In genomic region chr1:58422879-58423278, GRCm38 (mm10) we compare ENCODE assay signal across 8 mouse cellular contexts. TPM values are rescaled to one million over a fixed set of nuclear protein-coding genes. Genes with fewer than 3 reads are reported as not detected.
DNase-seq lines count a peak whose midpoint lies in the region; ATAC-seq and TF ChIP-seq lines count a peak whose summit lies in the region.

No protein-coding gene starts in this region.

- peaks cover 21% of the 10 kb centered on the region for H3K4me1 ChIP-seq in forebrain, embryonic 16.5 days (replicated peaks; ENCODE audit: control insufficient read depth, insufficient read depth, low read length)
- peaks cover 12% of the 10 kb centered on the region for H3K4me1 ChIP-seq in intestine, embryonic 16.5 days (ENCODE audit: control insufficient read depth, insufficient read depth, low read length)
- H3K4me1 ChIP-seq in lung, adult 2 months (ENCODE audit: control insufficient read depth, insufficient read depth, low read length), result peaks cover 10% of the 10 kb centered on the region
- peaks cover 7% of the 10 kb centered on the region for H3K4me1 ChIP-seq in olfactory bulb, adult 2 months (ENCODE audit: control insufficient read depth, insufficient read depth, low read length)

- H3K27ac ChIP-seq in gastrocnemius, adult 2 months, result peak overlapping the region; percentile 99
- H3K27ac ChIP-seq in forebrain, embryonic 16.5 days (ENCODE audit: low read length), result peak overlapping the region; percentile 99
- peak overlapping the region; percentile 99 for H3K27ac ChIP-seq in intestine, embryonic 16.5 days (ENCODE audit: low read length)
- H3K27ac ChIP-seq in olfactory bulb, adult 2 months (ENCODE audit: insufficient read depth, low read depth, low read length), result peak overlapping the region; percentile 99

- WGBS in forebrain, embryonic 16.5 days, result 8% methylated on average over 13 of the region's 13 CpGs
- 5% methylated on average over 13 of the region's 13 CpGs for WGBS in intestine, embryonic 16.5 days
- WGBS in lung, adult 2 months, result under 1% methylated on average over 13 of the region's 13 CpGs
- under 1% methylated on average over 13 of the region's 13 CpGs for WGBS in olfactory bulb, adult 2 months

- no peaks in the 10 kb centered on the region for H3K9me3 ChIP-seq in forebrain, embryonic 16.5 days (ENCODE audit: control insufficient read depth, low read length)
- H3K9me3 ChIP-seq in intestine, embryonic 16.5 days (ENCODE audit: control insufficient read depth, low read length), result no peaks in the 10 kb centered on the region

- H3K4me2 ChIP-seq in forebrain, embryonic 16.5 days (ENCODE audit: low read length), result peak overlapping the region; percentile 75
- H3K4me2 ChIP-seq in intestine, embryonic 16.5 days (ENCODE audit: low read depth, low read length), result peak overlapping the region; percentile 63

- ATAC-seq in forebrain, embryonic 16.5 days, result peak; percentile 60
- ATAC-seq in intestine, embryonic 16.5 days, result peak; percentile 62

- H3K36me3 ChIP-seq in forebrain, embryonic 16.5 days (ENCODE audit: control insufficient read depth, insufficient read depth), result peaks cover 21% of the 10 kb centered on the region
- H3K36me3 ChIP-seq in intestine, embryonic 16.5 days (ENCODE audit: control insufficient read depth, insufficient read depth, low read length), result peaks cover 12% of the 10 kb centered on the region

- TF ChIP-seq CTCF in gastrocnemius, adult 2 months (IDR thresholded peaks at IDR 0.05), result no peak
- no peak for TF ChIP-seq CTCF in lung, adult 2 months (IDR thresholded peaks at IDR 0.05; ENCODE audit: insufficient read depth, low read length)
- TF ChIP-seq CTCF in olfactory bulb, adult 2 months (IDR thresholded peaks at IDR 0.05; ENCODE audit: insufficient read depth, low read depth, low read length), result no peak

- peak overlapping the region; percentile 100 for H3K9ac ChIP-seq in forebrain, embryonic 16.5 days (replicated peaks; ENCODE audit: low read depth, low read length)
- peak overlapping the region; percentile 100 for H3K9ac ChIP-seq in intestine, embryonic 16.5 days (ENCODE audit: low read depth, low read length)

- H3K27me3 ChIP-seq in forebrain, embryonic 16.5 days (replicated peaks; ENCODE audit: control insufficient read depth, insufficient read depth, low read length), result no peaks in the 10 kb centered on the region
- no peaks in the 10 kb centered on the region for H3K27me3 ChIP-seq in intestine, embryonic 16.5 days (replicated peaks; ENCODE audit: control insufficient read depth, insufficient read depth, low read length)

- peak overlapping the region; percentile 87 for H3K4me3 ChIP-seq in gastrocnemius, adult 2 months
- H3K4me3 ChIP-seq in forebrain, embryonic 16.5 days (replicated peaks; ENCODE audit: low read length), result peak overlapping the region; percentile 100
- peak overlapping the region; percentile 100 for H3K4me3 ChIP-seq in intestine, embryonic 16.5 days (ENCODE audit: low read length)
- H3K4me3 ChIP-seq in lung, adult 2 months (replicated peaks; ENCODE audit: extremely low read depth, low read depth, low read length), result peak overlapping the region; percentile 98
- peak overlapping the region; percentile 93 for H3K4me3 ChIP-seq in olfactory bulb, adult 2 months (ENCODE audit: insufficient read depth, low read depth, low read length)

- intact Hi-C loops in gastrocnemius, adult 2 months (cut with DNase I), result loop anchor here (5.0 kb wide), 1 partner anchor 289 kb away; the partner anchor contains the start of gene Cflar
- intact Hi-C loops in gastrocnemius, postnatal 14 days (cut with DNase I; ENCODE audit: low total_unique reads), result no loop called here

- peak; percentile 46; the same call in 1 of the 2 replicates for TF ChIP-seq POLR2A in lung, adult 2 months (IDR thresholded peaks at IDR 0.05; ENCODE audit: borderline replicate concordance, extremely low read depth, low read depth, low read length)
- TF ChIP-seq POLR2A in olfactory bulb, adult 2 months (IDR thresholded peaks at IDR 0.05; ENCODE audit: insufficient read depth, low read depth, low read length), result no peak

- peak; percentile 30 for DNase-seq in gastrocnemius, adult 2 months
- no peak for DNase-seq in gastrocnemius, postnatal 14 days
- peak; percentile 56 for DNase-seq in c-Kit-positive CD71-negative TER-119-negative erythroid progenitor cells, embryonic 14.5 days (ENCODE audit: low read depth)
- peak; percentile 37 for DNase-seq in lung, adult 2 months
- no peak for DNase-seq in frontal cortex, postnatal 25 days (ENCODE audit: low spot score in 2 of 2)

RNA-seq across cellular contexts. Expression of gene Clk1, which starts 1.0 kb away (rescaled TPM):
- total RNA-seq in gastrocnemius, adult 2 months (2021), result 10 to 100 TPM; 46.4 to 52.1 TPM
- total RNA-seq in gastrocnemius, postnatal 14 days (2021), result 10 to 100 TPM; 25.2 to 44.5 TPM
- 192 and 208 TPM in 2 replicates for polyA plus RNA-seq in forebrain, embryonic 16.5 days (2015; fragmentation: Nextera tagmentation; extraction: Ambion mirVana)
- 131 and 137 TPM in 2 replicates for polyA plus RNA-seq in intestine, embryonic 16.5 days (2015; fragmentation: Nextera tagmentation; extraction: Ambion mirVana)
- polyA plus RNA-seq in lung, adult 2 months (2012; rRNA removed), result 46.5 and 89.9 TPM in 2 replicates
- polyA plus RNA-seq in olfactory bulb, adult 2 months (2012; ENCODE audit: insufficient read depth, insufficient read length, low replicate concordance, missing spikeins), result 213 and 787 TPM in 2 replicates

RNA-seq across cellular contexts. Expression of gene Nif3l1, which starts 22.1 kb away (rescaled TPM):
- total RNA-seq in gastrocnemius, adult 2 months (2021), result 1 to 10 TPM; 7.7 to 9.4 TPM
- total RNA-seq in gastrocnemius, postnatal 14 days (2021), result 1 to 10 TPM; 9.3 to 9.5 TPM
- 65.8 and 68.1 TPM in 2 replicates for polyA plus RNA-seq in forebrain, embryonic 16.5 days (2015; fragmentation: Nextera tagmentation; extraction: Ambion mirVana)
- 35.6 and 37.7 TPM in 2 replicates for polyA plus RNA-seq in intestine, embryonic 16.5 days (2015; fragmentation: Nextera tagmentation; extraction: Ambion mirVana)
- 13.9 and 19.2 TPM in 2 replicates for polyA plus RNA-seq in lung, adult 2 months (2012; rRNA removed)
- not detected in 2 replicates for polyA plus RNA-seq in olfactory bulb, adult 2 months (2012; ENCODE audit: insufficient read depth, insufficient read length, low replicate concordance, missing spikeins)

RNA-seq across cellular contexts. Expression of gene Ppil3, which starts 22.4 kb away (rescaled TPM):
- 10 to 100 TPM; 13.6 to 13.9 TPM for total RNA-seq in gastrocnemius, adult 2 months (2021)
- 10 to 100 TPM; 14.6 to 15.3 TPM for total RNA-seq in gastrocnemius, postnatal 14 days (2021)
- 54.1 and 61.4 TPM in 2 replicates for polyA plus RNA-seq in forebrain, embryonic 16.5 days (2015; fragmentation: Nextera tagmentation; extraction: Ambion mirVana)
- 40.9 and 53.6 TPM in 2 replicates for polyA plus RNA-seq in intestine, embryonic 16.5 days (2015; fragmentation: Nextera tagmentation; extraction: Ambion mirVana)
- 9.8 and 15.0 TPM in 2 replicates for polyA plus RNA-seq in lung, adult 2 months (2012; rRNA removed)
- polyA plus RNA-seq in olfactory bulb, adult 2 months (2012; ENCODE audit: insufficient read depth, insufficient read length, low replicate concordance, missing spikeins), result not detected in 2 replicates

RNA-seq across cellular contexts. Expression of gene Bzw1, which starts 30.2 kb away (rescaled TPM):
- total RNA-seq in gastrocnemius, adult 2 months (2021), result 10 to 100 TPM; 43.3 to 50.5 TPM
- 10 to 100 TPM; 54.4 to 73.9 TPM for total RNA-seq in gastrocnemius, postnatal 14 days (2021)
- polyA plus RNA-seq in forebrain, embryonic 16.5 days (2015; fragmentation: Nextera tagmentation; extraction: Ambion mirVana), result 375 and 410 TPM in 2 replicates
- polyA plus RNA-seq in intestine, embryonic 16.5 days (2015; fragmentation: Nextera tagmentation; extraction: Ambion mirVana), result 261 and 276 TPM in 2 replicates
- polyA plus RNA-seq in lung, adult 2 months (2012; rRNA removed), result 14.5 and 20.3 TPM in 2 replicates
- polyA plus RNA-seq in olfactory bulb, adult 2 months (2012; ENCODE audit: insufficient read depth, insufficient read length, low replicate concordance, missing spikeins), result 105 and 158 TPM in 2 replicates

Comparison
In these comparisons a context has a peak if more than half of its experiments do, and no peak if none do; other contexts are left out.
1. DNase-seq: peak in gastrocnemius, adult 2 months (single experiment), c-Kit-positive CD71-negative TER-119-negative erythroid progenitor cells, embryonic 14.5 days (single experiment) and lung, adult 2 months (single experiment); none in gastrocnemius, postnatal 14 days (single experiment) and frontal cortex, postnatal 25 days (0 of 2).
2. Peak in every context shown above with its lines, with median percentiles within 50 percentile points of each other: H3K27ac ChIP-seq and H3K4me3 ChIP-seq.